Mouse (Mus musculus): ENCODE measurements around the gene Vmn1r192. TPM values are rescaled to one million over a fixed set of nuclear protein-coding genes. Genes with fewer than 3 reads are reported as not detected.
"Not testable (repeated sequence)": the region's sequence is repeated elsewhere in the genome, so short reads cannot be mapped to it uniquely, and the experiment has no call there.

Vmn1r192 gene
- polyA plus RNA-seq (2014; fragmentation: Nextera tagmentation; extraction: Ambion mirVana) = not detected in 2 replicates

- H3K9me3 ChIP-seq (replicated peaks; ENCODE audit: control insufficient read depth, low read length) = no peaks in the 10 kb centered on the region
- H3K36me3 ChIP-seq (ENCODE audit: control insufficient read depth, insufficient read depth, low read length) = no peaks in the 10 kb centered on the region
These were observed at the start of gene Vmn1r192 for GRCm38 (mm10) chr13:22191041-22191440. Vmn1r192 (minus strand) TSS chr13:22191141.

GRCm38 (mm10) chr13:22223060-22223459 lies 32.1 kb upstream of the Vmn1r192 start, which contains the start of gene Vmn1r193:
Vmn1r193 (minus strand) TSS chr13:22223160.
- H3K4me1 ChIP-seq (ENCODE audit: control insufficient read depth, insufficient read depth, low read length); H3K4me3 ChIP-seq (ENCODE audit: low read depth, low read length); H3K9me3 ChIP-seq (replicated peaks; ENCODE audit: control insufficient read depth, low read length); H3K36me3 ChIP-seq (ENCODE audit: control insufficient read depth, insufficient read depth, low read length); H3K9ac ChIP-seq (ENCODE audit: low read length); H3K27me3 ChIP-seq (replicated peaks; ENCODE audit: control insufficient read depth, insufficient read depth, low read length); H3K4me2 ChIP-seq (ENCODE audit: low read length); ATAC-seq; DNase-seq (ENCODE audit: low spot score); H3K27ac ChIP-seq (ENCODE audit: low read depth, low read length): not testable (repeated sequence)
- WGBS = 83% methylated on average over 1 of the region's 1 CpGs

More at GRCm38 (mm10) chr13:22191041-22191440, at the start of gene Vmn1r192:
- H3K4me1 ChIP-seq (ENCODE audit: control insufficient read depth, insufficient read depth, low read length) = no peaks in the 10 kb centered on the region
- no peak within 1 kb of the TSS for H3K4me2 ChIP-seq (ENCODE audit: low read length)
- no peak within 1 kb of the TSS for H3K4me3 ChIP-seq (ENCODE audit: low read depth, low read length)
- ATAC-seq = no peak
- H3K27ac ChIP-seq (ENCODE audit: low read depth, low read length) = no peak within 1 kb of the TSS
- DNase-seq (ENCODE audit: low spot score) = no peak
- H3K27me3 ChIP-seq (replicated peaks; ENCODE audit: control insufficient read depth, insufficient read depth, low read length) = no peaks in the 10 kb centered on the region
- no peak within 1 kb of the TSS for H3K9ac ChIP-seq (ENCODE audit: low read length)

GRCm38 (mm10) chr13:22192756-22193155 lies 1.8 kb upstream of the Vmn1r192 start:
- not testable (repeated sequence) for H3K9me3 ChIP-seq (replicated peaks; ENCODE audit: control insufficient read depth, low read length); DNase-seq (ENCODE audit: low spot score); ATAC-seq; H3K4me3 ChIP-seq (ENCODE audit: low read depth, low read length); H3K36me3 ChIP-seq (ENCODE audit: control insufficient read depth, insufficient read depth, low read length); H3K27ac ChIP-seq (ENCODE audit: low read depth, low read length); H3K27me3 ChIP-seq (replicated peaks; ENCODE audit: control insufficient read depth, insufficient read depth, low read length); H3K9ac ChIP-seq (ENCODE audit: low read length); H3K4me1 ChIP-seq (ENCODE audit: control insufficient read depth, insufficient read depth, low read length); H3K4me2 ChIP-seq (ENCODE audit: low read length)
- 68% methylated on average over 3 of the region's 3 CpGs for WGBS

- H3K27me3 ChIP-seq (replicated peaks; ENCODE audit: control insufficient read depth, insufficient read depth, low read length) = no peaks in the 10 kb centered on the region
- H3K9ac ChIP-seq (ENCODE audit: low read length) = no peak overlapping the region
- no peaks in the 10 kb centered on the region for H3K9me3 ChIP-seq (replicated peaks; ENCODE audit: control insufficient read depth, low read length)
- ATAC-seq = no peak
- H3K4me3 ChIP-seq (ENCODE audit: low read depth, low read length) = no peak overlapping the region
- WGBS = 83% methylated on average over 2 of the region's 2 CpGs
- no peak for DNase-seq (ENCODE audit: low spot score)
- no peak overlapping the region for H3K4me2 ChIP-seq (ENCODE audit: low read length)
- H3K4me1 ChIP-seq (ENCODE audit: control insufficient read depth, insufficient read depth, low read length) = no peaks in the 10 kb centered on the region
- no peak overlapping the region for H3K27ac ChIP-seq (ENCODE audit: low read depth, low read length)
- no peaks in the 10 kb centered on the region for H3K36me3 ChIP-seq (ENCODE audit: control insufficient read depth, insufficient read depth, low read length)
These were observed 556 bp downstream of the Vmn1r192 start for GRCm38 (mm10) chr13:22190385-22190784.

DNA sequence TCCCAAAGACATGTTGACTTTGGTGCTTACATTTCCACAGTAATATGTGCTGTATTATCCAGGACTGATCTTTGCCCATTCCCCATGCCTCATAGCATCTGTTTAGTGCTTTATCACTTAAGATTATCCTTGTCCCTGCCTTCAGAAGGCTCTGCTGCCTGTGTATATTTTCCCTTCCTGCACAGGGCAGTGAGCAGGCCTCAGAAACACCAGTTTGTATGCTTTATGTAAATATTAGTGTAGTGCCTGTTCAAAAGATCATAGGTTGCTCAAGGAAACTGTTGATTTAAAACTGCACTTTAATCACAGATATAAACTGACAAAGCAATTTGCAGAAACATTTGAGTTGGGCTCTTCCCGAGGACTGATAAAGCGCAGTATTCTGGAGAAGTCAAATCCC lies 1.6 kb downstream of the Vmn1r192 start:
- no peak overlapping the region for H3K9ac ChIP-seq (ENCODE audit: low read length)
- DNase-seq (ENCODE audit: low spot score) (no peak), ATAC-seq (no peak)
- WGBS = 90% methylated on average over 2 of the region's 2 CpGs
- H3K4me3 ChIP-seq (ENCODE audit: low read depth, low read length) = no peak overlapping the region
- H3K27ac ChIP-seq (ENCODE audit: low read depth, low read length) = no peak overlapping the region
- no peaks in the 10 kb centered on the region for H3K9me3 ChIP-seq (replicated peaks; ENCODE audit: control insufficient read depth, low read length)
- no peaks in the 10 kb centered on the region for H3K36me3 ChIP-seq (ENCODE audit: control insufficient read depth, insufficient read depth, low read length)
- no peaks in the 10 kb centered on the region for H3K4me1 ChIP-seq (ENCODE audit: control insufficient read depth, insufficient read depth, low read length)
- no peaks in the 10 kb centered on the region for H3K27me3 ChIP-seq (replicated peaks; ENCODE audit: control insufficient read depth, insufficient read depth, low read length)
- H3K4me2 ChIP-seq (ENCODE audit: low read length) = no peak overlapping the region

DNA sequence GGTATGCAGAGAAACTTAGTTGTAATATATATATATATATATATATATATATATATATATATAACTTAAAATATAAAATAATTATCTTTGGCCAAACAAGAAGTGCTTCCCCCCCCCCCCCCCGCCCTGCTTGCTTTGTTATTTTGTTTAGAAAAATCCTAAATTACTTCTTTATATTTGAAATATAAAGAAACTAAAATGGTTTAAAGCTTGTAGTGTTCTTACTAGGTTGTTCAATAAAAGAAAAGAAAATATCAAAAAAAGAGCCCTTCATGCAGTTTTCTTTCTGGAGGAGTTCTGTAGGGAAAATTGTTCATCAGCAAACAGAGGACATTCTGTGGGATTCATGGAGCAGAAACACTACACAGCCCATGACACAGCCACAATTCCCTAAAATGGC lies 7.1 kb downstream of the Vmn1r192 start, which contains the start of gene Vmn1r191:
Vmn1r191 (minus strand) TSS at position 101 of the 400 bp plus-strand sequence.
- 88% methylated on average over 1 of the region's 1 CpGs for WGBS
- DNase-seq (ENCODE audit: low spot score) (no peak), ATAC-seq (no peak)
- no peaks in the 10 kb centered on the region for H3K27me3 ChIP-seq (replicated peaks; ENCODE audit: control insufficient read depth, insufficient read depth, low read length)
- H3K4me2 ChIP-seq (ENCODE audit: low read length) = no peak within 1 kb of the TSS
- no peaks in the 10 kb centered on the region for H3K4me1 ChIP-seq (ENCODE audit: control insufficient read depth, insufficient read depth, low read length)
- H3K9ac ChIP-seq (ENCODE audit: low read length) = no peak within 1 kb of the TSS
- no peak within 1 kb of the TSS for H3K4me3 ChIP-seq (ENCODE audit: low read depth, low read length)
- H3K36me3 ChIP-seq (ENCODE audit: control insufficient read depth, insufficient read depth, low read length) = no peaks in the 10 kb centered on the region
- H3K9me3 ChIP-seq (replicated peaks; ENCODE audit: control insufficient read depth, low read length) = no peaks in the 10 kb centered on the region
- no peak within 1 kb of the TSS for H3K27ac ChIP-seq (ENCODE audit: low read depth, low read length)

DNA sequence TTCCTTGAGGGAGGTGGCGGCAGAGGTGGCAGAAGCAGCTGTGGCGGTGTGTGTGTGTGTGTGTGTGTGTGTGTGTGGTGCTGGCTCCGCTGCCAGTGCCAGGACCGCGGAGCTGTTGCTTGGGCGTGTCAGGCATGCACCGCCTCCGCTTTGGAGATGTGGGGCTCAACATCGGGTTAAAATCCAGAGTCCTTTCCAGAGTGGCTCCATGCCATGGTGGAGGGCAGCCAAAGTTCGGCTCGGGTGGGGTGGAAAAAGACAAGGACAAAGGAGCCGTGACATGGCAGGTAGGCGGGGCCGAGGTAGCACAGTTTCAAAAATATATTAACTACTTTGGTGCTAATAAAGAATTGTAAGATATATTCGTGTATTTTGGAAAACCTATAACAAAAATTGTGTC lies 22.5 kb downstream of the Vmn1r192 start:
- no peak overlapping the region for H3K4me2 ChIP-seq (ENCODE audit: low read length)
- H3K27ac ChIP-seq (ENCODE audit: low read depth, low read length) = no peak overlapping the region
- no peak for DNase-seq (ENCODE audit: low spot score)
- no peak overlapping the region for H3K9ac ChIP-seq (ENCODE audit: low read length)
- H3K36me3 ChIP-seq (ENCODE audit: control insufficient read depth, insufficient read depth, low read length) = no peaks in the 10 kb centered on the region
- no peak overlapping the region for H3K4me3 ChIP-seq (ENCODE audit: low read depth, low read length)
- H3K4me1 ChIP-seq (ENCODE audit: control insufficient read depth, insufficient read depth, low read length) = no peaks in the 10 kb centered on the region
- ATAC-seq = no peak
- 91% methylated on average over 15 of the region's 15 CpGs for WGBS
- H3K9me3 ChIP-seq (replicated peaks; ENCODE audit: control insufficient read depth, low read length) = peaks cover 5% of the 10 kb centered on the region; the same call in 1 of the 2 replicates
- H3K27me3 ChIP-seq (replicated peaks; ENCODE audit: control insufficient read depth, insufficient read depth, low read length) = no peaks in the 10 kb centered on the region

- not testable (repeated sequence) for H3K9me3 ChIP-seq (replicated peaks; ENCODE audit: control insufficient read depth, low read length); H3K4me1 ChIP-seq (ENCODE audit: control insufficient read depth, insufficient read depth, low read length); H3K4me2 ChIP-seq (ENCODE audit: low read length); H3K36me3 ChIP-seq (ENCODE audit: control insufficient read depth, insufficient read depth, low read length); H3K27ac ChIP-seq (ENCODE audit: low read depth, low read length); H3K27me3 ChIP-seq (replicated peaks; ENCODE audit: control insufficient read depth, insufficient read depth, low read length); H3K4me3 ChIP-seq (ENCODE audit: low read depth, low read length); ATAC-seq; H3K9ac ChIP-seq (ENCODE audit: low read length); DNase-seq (ENCODE audit: low spot score)
- WGBS = 81% methylated on average over 5 of the region's 5 CpGs
These were observed 54.2 kb downstream of the Vmn1r192 start for GRCm38 (mm10) chr13:22136495-22137293.

Data from forebrain, embryonic 14.5 days (tissue).